Mouse (Mus musculus) cerebellum, adult 9-11 months (tissue): ENCODE results near the gene Syt2.

ENCODE experiments used
- DNase-seq: peaks from one replicate; pipeline ENCODE4 v3.0.0; 2022

Gene Syt2

GRCm38 (mm10) chr1:134646261-134646962 lies at the start of gene Syt2:
Syt2 (plus strand) TSS chr1:134646677.
- peak; percentile 85 for DNase-seq

GRCm38 (mm10) chr1:134597339-134598054 lies 49.0 kb upstream of the Syt2 start:
- no peak for DNase-seq

- no peak for DNase-seq
Observed at GRCm38 (mm10) chr1:134604086-134604485, 42.4 kb upstream of the Syt2 start.

- no peak for DNase-seq
Observed at GRCm38 (mm10) chr1:134605670-134606069, 40.8 kb upstream of the Syt2 start.

- DNase-seq = no peak
Observed at GRCm38 (mm10) chr1:134606381-134606780, 40.1 kb upstream of the Syt2 start.

GRCm38 (mm10) chr1:134607279-134607678 lies 39.2 kb upstream of the Syt2 start:
- DNase-seq = no peak

- no peak for DNase-seq
Observed at GRCm38 (mm10) chr1:134609172-134609571, 37.3 kb upstream of the Syt2 start.

- DNase-seq = no peak
Observed at GRCm38 (mm10) chr1:134614554-134614953, 31.9 kb upstream of the Syt2 start.

- DNase-seq = no peak
Observed at GRCm38 (mm10) chr1:134614988-134615387, 31.5 kb upstream of the Syt2 start.

GRCm38 (mm10) chr1:134617656-134618055 lies 28.8 kb upstream of the Syt2 start:
- no peak for DNase-seq

- DNase-seq = no peak
Observed at GRCm38 (mm10) chr1:134625325-134625724, 21.2 kb upstream of the Syt2 start.

- no peak for DNase-seq
Observed at GRCm38 (mm10) chr1:134629455-134629854, 17.0 kb upstream of the Syt2 start.

GRCm38 (mm10) chr1:134634296-134634695 lies 12.2 kb upstream of the Syt2 start:
- no peak for DNase-seq

- DNase-seq = no peak
Observed at GRCm38 (mm10) chr1:134636245-134636644, 10.2 kb upstream of the Syt2 start.

GRCm38 (mm10) chr1:134636684-134637083 lies 9.8 kb upstream of the Syt2 start:
- peak; percentile 47 for DNase-seq

GRCm38 (mm10) chr1:134638041-134638440 lies 8.4 kb upstream of the Syt2 start:
- DNase-seq = no peak

- peak; percentile 64 for DNase-seq
Observed at GRCm38 (mm10) chr1:134638522-134638921, 8.0 kb upstream of the Syt2 start.

- DNase-seq = peak; percentile 39
Observed at GRCm38 (mm10) chr1:134639460-134639859, 7.0 kb upstream of the Syt2 start.

GRCm38 (mm10) chr1:134641507-134641906 lies 5.0 kb upstream of the Syt2 start:
- no peak for DNase-seq

- DNase-seq = no peak
Observed at GRCm38 (mm10) chr1:134643702-134644101, 2.8 kb upstream of the Syt2 start.

GRCm38 (mm10) chr1:134645408-134646200 lies 873 bp upstream of the Syt2 start:
- DNase-seq = peak; percentile 53

GRCm38 (mm10) chr1:134646963-134647282 lies 446 bp downstream of the Syt2 start:
- peak; percentile 68 for DNase-seq

- peak; percentile 70 for DNase-seq
Observed at GRCm38 (mm10) chr1:134647591-134647990, 1.1 kb downstream of the Syt2 start.

- peak; percentile 82 for DNase-seq
Observed at GRCm38 (mm10) chr1:134650816-134651215, 4.3 kb downstream of the Syt2 start.
